Mouse (Mus musculus) kidney, postnatal 36 days (tissue): Measurements from ENCODE around the gene Glra4.

Experiments used
- DNase-seq, 2 experiments: peaks; one replicate each; pipeline ENCODE4 v3.0.0; 2021 to 2022; ENCODE audit warnings: mixed read lengths in 2 of 2

The Glra4 gene

GRCm38 (mm10) chrX:136780041-136780440, at the start of gene Glra4:
Glra4 (minus strand) TSS chrX:136780141.
- no peak for DNase-seq

GRCm38 (mm10) chrX:136828610-136829009, 48.7 kb upstream of the Glra4 start:
- no peak for DNase-seq

DNA sequence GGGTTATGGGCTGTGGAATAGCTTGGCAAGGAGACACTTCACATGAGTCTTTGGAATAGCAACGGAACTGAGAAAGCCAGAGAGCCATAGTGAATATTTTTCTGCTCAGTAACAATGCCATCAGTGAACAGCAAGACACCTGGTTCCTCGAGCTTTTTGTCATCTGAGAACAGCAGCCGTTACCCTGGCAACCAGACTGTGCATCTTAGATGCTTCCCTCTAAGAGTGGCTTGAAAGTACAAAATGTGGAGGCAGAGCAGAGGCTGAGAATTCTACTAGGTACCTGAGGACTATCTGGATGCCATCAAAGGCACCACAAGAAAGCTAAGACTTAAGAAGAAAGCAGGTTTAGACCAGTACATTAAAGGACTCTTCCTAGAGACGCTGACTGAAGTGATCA, 45.1 kb upstream of the Glra4 start:
- DNase-seq, result no peak

DNA sequence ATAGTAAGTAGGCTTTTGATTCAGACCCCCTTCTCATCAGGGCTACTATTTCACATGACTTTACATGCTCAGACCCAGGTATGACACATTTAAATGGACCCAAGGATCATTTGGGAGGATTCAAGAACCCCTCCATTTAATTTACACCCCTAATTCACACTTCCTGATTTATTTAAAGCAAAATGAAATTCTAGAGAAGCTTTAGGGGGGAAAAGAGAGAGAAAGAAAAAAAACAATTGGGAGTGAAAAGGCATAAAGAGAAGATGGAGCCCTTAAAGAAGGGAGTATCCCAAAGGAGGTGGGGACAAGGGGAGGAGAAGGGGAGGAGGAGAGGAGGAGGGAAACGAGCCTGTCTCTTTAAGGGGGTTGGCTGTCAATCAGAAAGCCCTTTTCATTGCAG, 42.4 kb upstream of the Glra4 start, which contains the start of gene Plp1:
TSS of gene Plp1 (plus strand) at position 301 of the 400 bp plus-strand sequence.
- DNase-seq, result no peak

- DNase-seq, result peak; percentile 51 to 79
These were observed 40.3 kb upstream of the Glra4 start for GRCm38 (mm10) chrX:136820250-136820649.

DNA sequence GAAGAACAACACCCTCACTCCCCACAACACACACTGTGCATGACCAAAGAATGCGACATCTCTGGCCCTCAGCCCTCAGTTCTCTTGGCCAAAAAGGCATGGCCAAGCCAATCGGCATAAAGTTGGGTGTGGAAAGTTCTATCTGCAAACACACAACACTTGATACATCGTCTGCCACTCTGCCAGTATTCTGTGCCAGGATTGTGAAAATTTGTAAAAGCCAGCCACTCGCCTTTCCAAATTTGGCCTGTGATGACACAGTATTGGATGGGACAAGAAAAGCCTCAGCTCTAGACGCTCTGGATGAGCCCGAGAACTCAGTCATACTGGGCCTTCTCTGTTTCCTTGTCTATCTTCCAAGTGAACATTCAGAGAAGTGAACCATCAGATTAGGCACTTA, 39.8 kb upstream of the Glra4 start:
- no peak for DNase-seq

- DNase-seq, result no peak
These were observed 17.3 kb upstream of the Glra4 start for GRCm38 (mm10) chrX:136797223-136797622.

DNA sequence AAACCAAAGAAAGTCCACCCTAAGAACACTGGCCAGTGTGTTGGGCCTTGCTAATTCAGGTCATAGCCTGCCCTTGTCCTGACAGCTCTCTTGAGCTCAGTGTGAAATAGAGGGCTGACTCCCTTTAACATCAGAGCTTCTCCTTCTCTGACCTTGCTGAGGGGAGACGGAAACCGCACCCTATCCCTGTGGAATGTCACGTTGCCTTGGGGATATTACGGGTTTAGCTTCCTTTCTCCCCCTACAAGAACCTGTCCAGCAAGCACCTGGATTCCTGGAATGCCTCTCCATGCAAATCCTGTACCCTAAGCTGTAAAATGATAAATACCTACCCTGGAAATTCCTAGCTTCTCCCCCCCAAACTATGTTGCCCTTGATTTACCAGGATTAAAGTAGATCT, 9.5 kb upstream of the Glra4 start:
- DNase-seq, result peak; percentile 2 to 11

- no peak for DNase-seq
These were observed 679 bp downstream of the Glra4 start for GRCm38 (mm10) chrX:136779262-136779661.

GRCm38 (mm10) chrX:136778046-136778445, 1.9 kb downstream of the Glra4 start:
- DNase-seq, result peak in 1 of 2 experiments; percentile 1

GRCm38 (mm10) chrX:136773035-136773434, 6.9 kb downstream of the Glra4 start:
- DNase-seq, result no peak

- peak; percentile 10 to 19 for DNase-seq
These were observed 18.6 kb downstream of the Glra4 start for GRCm38 (mm10) chrX:136761103-136762074.

- DNase-seq, result no peak
These were observed 24.5 kb downstream of the Glra4 start for GRCm38 (mm10) chrX:136755464-136755863.

DNA sequence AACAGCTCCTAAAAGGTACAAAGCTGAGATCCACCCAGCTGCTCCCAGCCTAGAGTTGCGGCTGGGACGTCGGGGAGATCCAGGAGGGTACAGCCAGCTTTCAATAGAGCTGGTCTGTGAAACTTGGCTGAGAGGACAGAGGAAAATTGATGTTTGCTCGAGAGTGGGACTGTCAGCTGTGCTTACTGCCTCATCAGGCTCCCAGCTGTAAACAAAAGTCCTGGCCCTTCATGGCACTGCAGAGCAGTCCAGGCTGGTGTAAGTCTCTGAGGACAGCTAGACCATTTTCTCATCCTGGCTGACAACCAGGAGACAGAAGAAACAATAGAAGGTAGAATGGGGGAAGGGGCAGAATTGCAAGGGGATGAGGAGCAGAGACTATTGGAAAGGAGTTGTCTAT, 30.6 kb downstream of the Glra4 start:
- DNase-seq, result no peak

GRCm38 (mm10) chrX:136744663-136745062, 35.3 kb downstream of the Glra4 start:
- DNase-seq, result no peak

DNA sequence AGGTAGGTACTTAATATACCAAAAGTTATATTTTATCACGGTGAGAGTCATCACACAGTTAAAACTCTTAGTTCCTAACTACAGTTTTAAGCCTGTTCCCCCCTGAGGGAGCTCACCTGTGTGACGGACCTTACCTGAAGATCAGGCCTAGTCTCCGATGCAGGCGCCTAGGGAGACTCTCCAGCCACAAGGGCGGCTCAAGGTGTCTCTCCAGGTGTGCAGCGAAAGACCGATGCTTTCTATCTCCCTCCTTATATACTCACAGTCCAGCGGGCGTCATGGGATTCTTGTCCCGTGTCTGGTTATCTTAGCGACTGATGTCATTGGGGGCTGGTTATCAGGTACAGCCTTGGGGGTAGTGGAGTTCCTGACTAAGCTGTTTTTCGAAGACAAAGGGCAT, 36.5 kb downstream of the Glra4 start, which contains the start of gene Morf4l2:
TSS of gene Morf4l2 (minus strand) at position 232 of the 400 bp plus-strand sequence.
- DNase-seq, result no peak

GRCm38 (mm10) chrX:136742661-136743103, 37.3 kb downstream of the Glra4 start:
- DNase-seq, result peak; percentile 74 to 75

- peak in 1 of 2 experiments; percentile 19 for DNase-seq
These were observed 37.7 kb downstream of the Glra4 start for GRCm38 (mm10) chrX:136742241-136742640.

- DNase-seq, result peak; percentile 73 to 88
These were observed 38.2 kb downstream of the Glra4 start for GRCm38 (mm10) chrX:136741651-136742201.

DNA sequence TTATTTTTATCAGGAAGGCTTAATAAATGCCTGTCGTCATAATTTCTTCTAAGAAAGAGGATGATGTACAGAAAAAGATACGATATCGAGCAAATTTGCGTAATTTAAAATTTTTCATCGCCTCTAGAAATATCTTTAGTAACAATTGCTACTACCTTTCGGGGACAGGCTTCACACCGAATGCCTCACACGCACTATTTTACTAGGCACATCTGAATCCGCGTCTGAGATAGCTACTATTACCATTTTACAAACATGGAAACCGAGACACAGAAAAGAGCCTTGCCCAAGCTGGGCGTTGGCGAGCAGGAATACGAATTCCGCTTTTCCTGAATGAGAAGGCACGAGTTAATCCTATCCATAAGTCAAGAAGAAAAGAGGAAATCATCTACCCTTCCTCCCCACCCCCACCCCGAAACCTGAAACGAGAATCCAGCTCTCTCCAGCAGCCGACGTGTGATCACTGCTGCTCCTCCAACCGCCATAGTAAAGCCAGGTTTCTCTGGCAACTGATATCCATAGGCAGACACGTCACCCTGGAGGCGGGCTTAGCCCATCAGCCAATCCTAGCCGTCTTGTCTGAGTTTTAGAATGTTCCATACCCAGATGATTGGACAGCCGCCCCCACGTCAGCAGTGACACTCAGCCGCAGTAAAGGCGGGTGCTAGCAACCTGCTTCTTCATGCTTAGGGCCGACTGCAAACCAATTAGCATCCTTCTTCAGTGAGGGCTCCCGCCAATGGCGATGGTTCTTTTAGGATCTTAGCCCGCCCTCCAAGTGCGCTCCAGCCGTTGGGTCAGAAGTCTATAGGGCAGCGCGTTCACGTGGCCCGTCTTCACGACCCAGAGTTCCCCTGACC, 38.9 kb downstream of the Glra4 start:
- DNase-seq, result peak; percentile 91 to 96

DNA sequence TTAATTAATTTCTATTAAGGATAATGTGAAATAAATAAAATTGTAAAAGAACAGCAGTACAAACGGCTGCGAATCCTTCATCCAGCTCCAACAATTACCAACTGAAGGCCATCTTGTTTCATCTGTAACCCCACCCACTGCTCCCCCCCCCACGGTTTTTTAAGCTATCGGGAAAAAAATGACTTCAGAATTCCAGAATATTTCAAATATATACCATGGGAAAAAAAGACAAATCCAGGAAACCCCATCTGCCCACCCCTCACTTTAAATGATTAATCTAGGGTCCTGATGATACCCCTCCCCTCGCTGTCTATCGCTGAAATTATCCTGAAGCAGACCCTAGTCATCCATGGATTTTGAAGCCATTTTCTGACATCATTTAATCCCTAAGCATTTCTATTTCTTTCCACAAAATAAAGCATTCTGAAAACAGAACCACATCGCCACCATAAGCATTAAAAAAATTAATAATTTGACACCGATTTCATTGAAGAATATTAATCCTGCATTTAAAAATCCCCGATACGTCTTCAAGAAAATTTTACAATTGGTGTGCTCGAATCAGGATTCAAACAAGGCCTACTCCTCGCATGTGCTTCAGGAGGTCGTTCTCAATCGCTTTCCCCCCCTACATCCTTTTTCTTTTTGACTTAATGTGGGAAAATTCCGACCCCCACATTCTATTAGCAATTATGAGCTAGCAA, 39.7 kb downstream of the Glra4 start:
- no peak for DNase-seq

- DNase-seq, result no peak
These were observed 47.9 kb downstream of the Glra4 start for GRCm38 (mm10) chrX:136732016-136732415.
